ENCODE assay signal across 14 mouse cellular contexts in genomic region chr9:75551342-75551741, GRCm38 (mm10). TPM values are rescaled to one million over a fixed set of nuclear protein-coding genes. Genes with fewer than 3 reads are reported as not detected.
DNase-seq lines count a peak whose midpoint lies in the region; ATAC-seq and TF ChIP-seq lines count a peak whose summit lies in the region.
"Had no signal": no experiment of that assay in that cellular context is flagged by ENCODE, and none has a peak within 500 bp of the region (broad histone marks: within the 10 kb centered on the region; RNA-seq: fewer than 3 reads in every experiment).

No protein-coding gene starts in this region.

- ATAC-seq in liver, postnatal 0 days, result no peak

- peaks cover 32% of the 10 kb centered on the region for H3K4me1 ChIP-seq in heart, adult 2 months (ENCODE audit: control insufficient read depth, insufficient read depth, low read length)
- peaks cover 34% of the 10 kb centered on the region for H3K4me1 ChIP-seq in liver, postnatal 0 days (ENCODE audit: insufficient read depth)

- no peaks in the 10 kb centered on the region for H3K27me3 ChIP-seq in heart, adult 2 months (ENCODE audit: control insufficient read depth, insufficient read depth, low read length)
- no peaks in the 10 kb centered on the region for H3K27me3 ChIP-seq in liver, postnatal 0 days (ENCODE audit: insufficient read depth, low read length)
- H3K27me3 ChIP-seq: CH12.LX; neural tube, embryonic 13.5 days had no signal

- peaks cover 33% of the 10 kb centered on the region for H3K36me3 ChIP-seq in heart, adult 2 months (ENCODE audit: control insufficient read depth, insufficient read depth, low read length)
- H3K36me3 ChIP-seq in liver, postnatal 0 days (replicated peaks; ENCODE audit: insufficient read depth, low read length), result no peaks in the 10 kb centered on the region
- H3K36me3 ChIP-seq: neural tube, embryonic 13.5 days had no signal

- no peak for DNase-seq in heart, adult 2 months
- DNase-seq in heart, adult 8-10 months (ENCODE audit: low spot score), result no peak
- DNase-seq in left cerebral cortex, postnatal 4 days, result peak; percentile 8
- DNase-seq in left cerebral cortex, postnatal 14 days (ENCODE audit: low spot score in 2 of 2), result no peak
- peak; percentile 61 for DNase-seq in brain, embryonic 14.5 days (ENCODE audit: low read depth)
- peak; percentile 30 for DNase-seq in cerebellum, adult 8-10 months
- no peak for DNase-seq in natural killer cell, adult 2 months (ENCODE audit: low spot score in 2 of 2)
- no peak for DNase-seq in liver, postnatal 0 days
- DNase-seq: adrenal gland, postnatal 14 days; kidney, adult 11 months; right cerebral cortex, postnatal 14 days had no signal

- H3K9me3 ChIP-seq in liver, postnatal 0 days (ENCODE audit: low read length), result 0 out of 2 replicates have a peak, but pooled peaks cover 3% of the 10 kb centered on the region
- H3K9me3 ChIP-seq: neural tube, embryonic 13.5 days had no signal

- no peak overlapping the region for H3K4me2 ChIP-seq in liver, postnatal 0 days (ENCODE audit: low read depth, low read length)
- H3K4me2 ChIP-seq: neural tube, embryonic 13.5 days had no signal

- peaks cover 10% of the 10 kb centered on the region for H3K79me2 ChIP-seq in heart, adult 2 months (replicated peaks; ENCODE audit: control insufficient read depth, insufficient read depth, low read length)

- 29% methylated on average over 5 of the region's 5 CpGs for WGBS in heart, adult 2 months
- 63% methylated on average over 5 of the region's 5 CpGs for WGBS in liver, postnatal 0 days (ENCODE audit: insufficient replicate concordance)

- peak overlapping the region; percentile 63 for H3K27ac ChIP-seq in heart, adult 2 months
- H3K27ac ChIP-seq in liver, postnatal 0 days (ENCODE audit: low read depth), result no peak overlapping the region
- H3K27ac ChIP-seq: neural tube, embryonic 13.5 days had no signal

- TF ChIP-seq POLR2A in heart, adult 2 months (IDR thresholded peaks at IDR 0.05; ENCODE audit: insufficient read depth, low read depth, low read length), result no peak
- TF ChIP-seq POLR2A in brain, embryonic 14.5 days (IDR thresholded peaks at IDR 0.05; ENCODE audit: borderline replicate concordance, extremely low read depth, insufficient read depth, insufficient read length, poor library complexity, severe bottlenecking), result no peak

- no peak overlapping the region for H3K4me3 ChIP-seq in heart, adult 2 months
- no peak overlapping the region for H3K4me3 ChIP-seq in liver, postnatal 0 days (ENCODE audit: low read depth, low read length)
- H3K4me3 ChIP-seq: neural tube, embryonic 13.5 days had no signal

- intact Hi-C loops in heart, adult 2 months (cut with DNase I), result no loop called here
- intact Hi-C loops in left cerebral cortex, postnatal 4 days (cut with DNase I), result no loop called here
- intact Hi-C loops in left cerebral cortex, postnatal 14 days (cut with DNase I), result no loop called here

- no peak for TF ChIP-seq EP300 in heart, adult 2 months (IDR thresholded peaks at IDR 0.05; ENCODE audit: insufficient read depth, low read depth, low read length)
- no peak for TF ChIP-seq EP300 in liver, postnatal 0 days (IDR thresholded peaks at IDR 0.05; ENCODE audit: low read depth)

- peak; percentile 33 for TF ChIP-seq CTCF in heart, adult 2 months (IDR thresholded peaks at IDR 0.05)
- no peak for TF ChIP-seq CTCF in brain, embryonic 14.5 days (IDR thresholded peaks at IDR 0.05; ENCODE audit: borderline replicate concordance, extremely low read depth, insufficient read depth, insufficient read length)
- TF ChIP-seq CTCF in liver, postnatal 0 days (IDR thresholded peaks at IDR 0.05; ENCODE audit: low read depth), result no peak

- no peak overlapping the region for H3K9ac ChIP-seq in heart, adult 2 months (ENCODE audit: low read depth, low read length)
- no peak overlapping the region for H3K9ac ChIP-seq in liver, postnatal 0 days (replicated peaks)
- H3K9ac ChIP-seq: neural tube, embryonic 13.5 days had no signal

RNA-seq across cellular contexts. Expression of gene Tmod3, which starts 8.1 kb away (rescaled TPM):
- total RNA-seq in heart, adult 2 months (2021), result 10 to 100 TPM; 50.1 to 63.6 TPM
- polyA plus RNA-seq in heart, adult 2 months (2012; rRNA removed), result 19.6 and 37.8 TPM in 2 replicates
- total RNA-seq in heart, adult 8-10 months (2022), result 10 to 100 TPM; 48.4 to 59.3 (median 58.7) TPM
- total RNA-seq in left cerebral cortex, postnatal 4 days (2021), result 10 to 100 TPM; 85.0 to 96.1 TPM
- total RNA-seq in left cerebral cortex, postnatal 14 days (2021), result 10 to 100 TPM; 59.0 to 64.9 TPM
- polyA plus RNA-seq in brain, embryonic 14.5 days (2012; rRNA removed), result 58.9 and 60.9 TPM in 2 replicates
- polyA plus RNA-seq in liver, postnatal 0 days (2015; fragmentation: Nextera tagmentation; extraction: Ambion mirVana), result 24.9 and 30.6 TPM in 2 replicates

RNA-seq across cellular contexts. Expression of gene Tmod2, which starts 59.8 kb away (rescaled TPM):
- total RNA-seq in heart, adult 2 months (2021), result 1 to 10 TPM; 3.8 to 4.7 TPM
- polyA plus RNA-seq in heart, adult 2 months (2012; rRNA removed), result 1.0 and 2.6 TPM in 2 replicates
- total RNA-seq in heart, adult 8-10 months (2022), result 1 to 10 TPM; 4.2 to 5.2 (median 4.4) TPM
- 100 to 1,000 TPM; 453 to 459 TPM for total RNA-seq in left cerebral cortex, postnatal 4 days (2021)
- total RNA-seq in left cerebral cortex, postnatal 14 days (2021), result 100 to 1,000 TPM; 436 to 438 TPM
- polyA plus RNA-seq in brain, embryonic 14.5 days (2012; rRNA removed), result 51.1 and 74.5 TPM in 2 replicates
- 0.05 and 0.25 TPM in 2 replicates for polyA plus RNA-seq in liver, postnatal 0 days (2015; fragmentation: Nextera tagmentation; extraction: Ambion mirVana)
- polyA plus RNA-seq: liver, adult 2 months had no signal

Comparison
In these comparisons a context has a peak if more than half of its experiments do, and no peak if none do; other contexts are left out.
1. DNase-seq: peak in left cerebral cortex, postnatal 4 days (single experiment), brain, embryonic 14.5 days (single experiment) and cerebellum, adult 8-10 months (single experiment); none in heart, adult 2 months (0 of 2), heart, adult 8-10 months (single experiment), left cerebral cortex, postnatal 14 days (0 of 2), natural killer cell, adult 2 months (0 of 2) and liver, postnatal 0 days (single experiment).
2. RNA of gene Tmod2, which starts 59.8 kb away (total RNA-seq): 453 to 459 TPM in left cerebral cortex, postnatal 4 days and 436 to 438 TPM in left cerebral cortex, postnatal 14 days; 3.8 to 4.7 TPM in heart, adult 2 months and 4.2 to 5.2 TPM in heart, adult 8-10 months; every median in the first group is over 10 times any median in the second.